Mouse (Mus musculus): Measurements from ENCODE around the gene Trim11. TPM values are rescaled to one million over a fixed set of nuclear protein-coding genes. Genes with fewer than 3 reads are reported as not detected.

Gene Trim11
- polyA plus RNA-seq, 1 experiment: not detected

DNA sequence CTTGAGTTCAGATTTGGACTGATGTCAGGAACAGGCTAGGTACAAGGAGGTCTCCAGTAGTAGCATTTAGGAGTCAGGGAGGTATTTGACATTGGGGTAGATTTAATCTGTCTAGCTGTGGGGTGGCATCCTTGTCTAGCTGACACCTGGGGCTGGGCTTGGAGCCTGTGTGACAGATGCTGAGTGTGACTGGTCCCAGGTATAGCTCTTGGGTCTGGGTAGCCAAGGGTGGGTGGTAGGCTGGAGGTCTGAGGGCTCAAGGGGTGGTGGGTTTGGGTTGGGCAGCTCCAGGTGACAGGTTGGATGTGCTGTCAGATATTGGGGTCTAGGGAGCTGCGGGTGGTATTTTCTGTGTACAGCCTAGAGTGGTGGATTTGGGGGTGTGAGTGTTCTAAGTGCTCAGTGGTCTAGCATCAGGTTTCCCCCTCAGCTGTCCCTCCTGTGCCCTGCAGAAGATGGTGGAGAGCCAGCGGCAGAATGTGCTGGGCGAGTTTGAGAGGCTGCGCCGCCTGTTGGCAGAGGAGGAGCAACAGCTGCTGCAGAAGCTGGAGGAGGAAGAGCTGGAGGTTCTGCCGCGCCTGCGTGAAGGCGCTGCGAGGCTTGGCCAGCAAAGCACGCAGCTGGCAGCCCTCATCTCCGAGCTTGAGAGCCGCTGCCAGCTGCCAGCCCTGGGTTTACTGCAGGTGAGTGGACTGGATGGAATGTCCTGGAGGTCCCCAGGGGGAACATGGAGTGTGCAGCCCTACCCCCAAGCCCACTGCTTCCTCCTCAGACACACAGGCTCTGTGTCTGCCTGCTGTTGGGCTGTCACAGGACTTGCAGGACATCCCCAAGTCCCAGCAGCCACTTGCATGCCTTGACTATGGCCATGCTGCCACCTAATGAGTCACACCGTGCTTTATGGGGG lies 3.9 kb downstream of the Trim11 start:
- no peak for TF ChIP-seq CTCF (IDR thresholded peaks at IDR 0.05; ENCODE audit: insufficient read depth, low read depth, low read length)
- TF ChIP-seq POLR2A (IDR thresholded peaks at IDR 0.05; ENCODE audit: insufficient read depth, low read depth, low read length): no peak
- no peak overlapping the region for H3K4me3 ChIP-seq (ENCODE audit: insufficient read depth, low read depth, low read length)
- H3K27ac ChIP-seq (ENCODE audit: insufficient read depth, low read depth, low read length): peak overlapping the region; percentile 29
- WGBS: 18% methylated on average over 14 of the region's 14 CpGs
- H3K4me1 ChIP-seq (ENCODE audit: control insufficient read depth, insufficient read depth, low read length): peaks cover 46% of the 10 kb centered on the region

DNA sequence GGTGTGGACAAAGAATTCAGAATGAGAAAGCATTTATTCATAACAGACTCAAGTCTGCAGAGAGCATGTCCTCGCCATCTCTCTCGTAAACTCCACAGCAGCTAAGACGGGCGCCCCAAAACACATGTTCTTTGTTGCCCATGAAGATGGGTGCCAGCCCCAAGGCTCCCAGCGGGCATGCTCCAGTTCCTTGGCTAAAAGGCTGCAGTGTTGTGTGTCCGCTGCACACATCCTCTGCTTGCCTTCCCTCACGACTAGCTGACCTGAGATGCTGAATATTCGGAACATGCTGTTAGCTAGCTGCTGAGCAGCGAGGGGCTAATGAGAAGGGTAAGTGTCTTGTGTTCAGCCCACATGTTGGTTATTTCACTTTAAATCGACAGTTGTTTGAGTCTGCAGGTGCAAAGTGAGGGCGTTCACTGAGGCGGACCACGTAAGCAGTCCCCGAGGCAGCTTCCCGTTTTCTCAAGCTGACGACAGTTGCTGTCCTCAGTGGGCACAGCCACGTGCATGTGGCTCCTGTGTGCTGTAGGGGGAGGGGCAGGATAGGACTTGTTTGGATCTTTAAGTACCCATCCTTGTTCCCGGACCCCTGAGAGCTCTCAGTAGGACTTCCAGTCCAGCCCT lies 4.7 kb downstream of the Trim11 start:
- Histone ChIP-seq H3K4me1 (ENCODE audit: control insufficient read depth, insufficient read depth, low read length) (peaks cover 40% of the 10 kb centered on the region), H3K4me3 (ENCODE audit: insufficient read depth, low read depth, low read length) (no peak overlapping the region), H3K27ac (ENCODE audit: insufficient read depth, low read depth, low read length) (peak overlapping the region; percentile 13)
- TF ChIP-seq POLR2A (IDR thresholded peaks at IDR 0.05; ENCODE audit: insufficient read depth, low read depth, low read length): no peak
- TF ChIP-seq CTCF (IDR thresholded peaks at IDR 0.05; ENCODE audit: insufficient read depth, low read depth, low read length): no peak
- 66% methylated on average over 18 of the region's 18 CpGs for WGBS

DNA sequence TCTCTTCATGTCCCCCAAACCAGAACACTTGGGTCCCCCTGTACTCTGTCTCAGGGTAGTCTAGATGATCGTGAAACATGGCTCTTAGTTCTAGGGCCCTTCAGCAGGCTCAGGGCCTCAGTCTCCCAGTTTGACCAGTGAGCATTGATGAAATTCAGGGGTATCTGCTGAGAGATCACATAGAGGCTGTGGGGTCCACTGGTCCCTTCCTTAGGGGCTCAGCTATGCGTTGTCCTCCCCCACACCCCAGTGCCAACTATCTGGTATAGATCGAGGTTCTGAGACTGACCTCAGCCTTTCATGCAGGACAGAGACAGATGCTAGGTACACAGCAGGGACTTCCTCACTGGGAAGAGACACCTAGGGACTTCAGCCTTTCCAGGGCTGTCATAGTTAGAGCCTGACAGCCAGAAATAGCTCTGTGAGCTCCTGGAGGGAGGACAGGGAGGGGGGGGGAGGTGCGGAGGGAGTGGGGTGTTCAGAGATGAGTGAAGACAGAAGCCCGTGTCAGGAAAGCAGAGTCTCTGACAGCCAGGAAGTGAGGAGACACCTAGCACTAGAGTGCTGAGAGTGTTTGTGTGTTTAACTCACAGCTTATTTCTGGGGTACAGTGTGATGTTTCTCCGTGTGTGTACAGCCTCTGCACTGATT lies 5.9 kb downstream of the Trim11 start:
- H3K4me3 ChIP-seq (ENCODE audit: insufficient read depth, low read depth, low read length): no peak overlapping the region
- H3K4me1 ChIP-seq (ENCODE audit: control insufficient read depth, insufficient read depth, low read length): peaks cover 40% of the 10 kb centered on the region
- TF ChIP-seq CTCF (IDR thresholded peaks at IDR 0.05; ENCODE audit: insufficient read depth, low read depth, low read length): no peak
- TF ChIP-seq POLR2A (IDR thresholded peaks at IDR 0.05; ENCODE audit: insufficient read depth, low read depth, low read length): no peak
- H3K27ac ChIP-seq (ENCODE audit: insufficient read depth, low read depth, low read length): no peak overlapping the region
- 82% methylated on average over 6 of the region's 6 CpGs for WGBS

DNA sequence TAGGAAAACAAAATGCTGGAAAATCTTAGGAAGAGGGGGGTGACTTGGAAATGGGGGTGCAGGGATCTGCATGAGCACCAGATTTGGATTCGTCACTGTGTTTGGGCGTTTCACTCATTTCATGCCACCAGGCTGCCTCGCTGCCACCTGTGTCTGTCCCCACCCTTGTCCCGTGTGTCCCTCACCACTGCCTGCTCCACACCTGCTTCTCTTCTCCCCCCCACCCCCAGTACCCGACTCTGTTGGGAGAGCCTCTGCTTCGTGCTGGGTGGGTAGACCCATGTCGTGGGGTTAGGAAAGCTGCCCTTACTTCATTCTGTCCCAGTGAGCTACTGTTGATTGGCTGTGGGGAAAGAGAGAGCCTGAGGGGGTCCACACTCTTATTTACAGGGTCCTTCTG lies 6.8 kb downstream of the Trim11 start:
- TF ChIP-seq CTCF (IDR thresholded peaks at IDR 0.05; ENCODE audit: insufficient read depth, low read depth, low read length) (no peak), POLR2A (IDR thresholded peaks at IDR 0.05; ENCODE audit: insufficient read depth, low read depth, low read length) (no peak)
- H3K4me3 ChIP-seq (ENCODE audit: insufficient read depth, low read depth, low read length): no peak overlapping the region
- 91% methylated on average over 7 of the region's 7 CpGs for WGBS
- peaks cover 36% of the 10 kb centered on the region for H3K4me1 ChIP-seq (ENCODE audit: control insufficient read depth, insufficient read depth, low read length)
- no peak overlapping the region for H3K27ac ChIP-seq (ENCODE audit: insufficient read depth, low read depth, low read length)

DNA sequence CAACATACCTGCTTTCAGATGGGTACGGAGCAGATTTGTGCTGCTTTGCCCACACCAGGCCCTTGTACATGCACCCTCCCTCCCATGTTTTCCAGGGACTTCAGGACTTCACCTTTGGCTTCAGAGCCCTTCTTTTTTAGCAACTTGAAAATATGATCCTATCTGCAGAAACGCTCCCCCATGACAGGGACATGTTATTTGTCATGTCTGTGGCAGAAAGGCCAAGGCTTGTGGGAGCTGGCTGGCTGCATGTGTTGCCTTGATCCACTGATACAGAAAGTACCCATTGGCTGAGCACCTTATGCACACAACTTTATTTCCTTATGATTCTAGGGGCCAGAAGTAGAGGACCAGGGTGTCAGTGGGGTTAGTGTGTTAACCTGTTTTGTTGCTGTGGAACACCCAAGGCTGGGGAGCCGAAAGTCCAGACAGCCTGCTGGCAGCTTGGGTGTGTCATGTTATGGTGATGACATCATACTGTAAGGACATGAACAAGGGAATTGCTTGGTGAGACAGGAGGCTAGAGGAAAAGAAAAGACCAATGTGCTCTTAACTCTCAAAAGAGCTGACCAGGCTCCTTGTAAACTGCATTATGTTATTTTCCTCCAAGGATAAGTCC lies 7.5 kb downstream of the Trim11 start:
- no peak overlapping the region for H3K4me3 ChIP-seq (ENCODE audit: insufficient read depth, low read depth, low read length)
- TF ChIP-seq CTCF (IDR thresholded peaks at IDR 0.05; ENCODE audit: insufficient read depth, low read depth, low read length): no peak
- no peak for TF ChIP-seq POLR2A (IDR thresholded peaks at IDR 0.05; ENCODE audit: insufficient read depth, low read depth, low read length)
- H3K4me1 ChIP-seq (ENCODE audit: control insufficient read depth, insufficient read depth, low read length): peaks cover 28% of the 10 kb centered on the region
- H3K27ac ChIP-seq (ENCODE audit: insufficient read depth, low read depth, low read length): no peak overlapping the region
- WGBS: 85% methylated on average over 3 of the region's 3 CpGs

DNA sequence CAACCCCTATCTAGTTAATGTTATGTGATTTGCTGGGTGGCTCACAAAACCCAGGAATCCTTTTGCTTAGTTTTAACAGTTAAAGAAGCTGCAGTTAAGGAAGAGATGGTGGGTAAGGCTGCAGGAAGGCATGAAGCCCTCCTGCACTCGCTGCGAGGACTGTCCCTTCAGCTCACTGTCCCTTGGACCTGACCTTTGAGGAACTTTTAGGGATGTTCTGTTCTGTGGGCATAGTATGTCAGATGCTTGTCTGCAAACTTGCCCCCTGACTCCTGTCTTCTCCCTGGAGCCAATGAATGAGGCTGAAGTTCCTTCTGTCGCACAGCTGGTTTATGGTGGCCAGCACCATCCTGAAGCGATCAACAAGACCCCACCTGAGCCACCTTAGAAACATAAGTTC lies 11.3 kb downstream of the Trim11 start:
- WGBS: 97% methylated on average over 4 of the region's 4 CpGs

DNA sequence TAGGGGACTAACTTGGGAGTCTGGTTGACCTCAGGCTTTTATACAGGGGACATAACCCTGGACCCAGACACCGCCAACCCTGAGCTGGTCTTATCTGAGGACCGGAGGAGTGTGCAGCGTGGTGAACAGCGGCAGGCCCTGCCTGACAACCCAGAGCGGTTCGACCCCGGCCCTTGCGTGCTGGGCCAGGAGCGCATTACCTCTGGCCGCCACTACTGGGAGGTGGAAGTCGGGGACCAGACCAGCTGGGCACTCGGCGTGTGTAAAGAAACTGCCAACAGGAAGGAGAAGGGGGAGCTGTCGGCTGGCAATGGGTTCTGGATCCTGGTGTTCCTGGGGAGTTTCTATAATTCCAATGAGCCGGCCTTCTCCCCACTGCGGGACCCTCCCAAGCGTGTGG lies 12.2 kb downstream of the Trim11 start:
- Histone ChIP-seq H3K27ac (ENCODE audit: insufficient read depth, low read depth, low read length) (no peak overlapping the region), H3K4me3 (ENCODE audit: insufficient read depth, low read depth, low read length) (no peak overlapping the region), H3K4me1 (ENCODE audit: control insufficient read depth, insufficient read depth, low read length) (peaks cover 17% of the 10 kb centered on the region)
- whole genome bisulfite sequencing: 85% methylated on average over 17 of the region's 17 CpGs
- no peak for TF ChIP-seq CTCF (IDR thresholded peaks at IDR 0.05; ENCODE audit: insufficient read depth, low read depth, low read length)
- TF ChIP-seq POLR2A (IDR thresholded peaks at IDR 0.05; ENCODE audit: insufficient read depth, low read depth, low read length): no peak

More for the DNA sequence above, 11.3 kb downstream of the Trim11 start:
- H3K4me1 ChIP-seq (ENCODE audit: control insufficient read depth, insufficient read depth, low read length): peaks cover 12% of the 10 kb centered on the region
- H3K4me3 ChIP-seq (ENCODE audit: insufficient read depth, low read depth, low read length): no peak overlapping the region
- no peak for TF ChIP-seq CTCF (IDR thresholded peaks at IDR 0.05; ENCODE audit: insufficient read depth, low read depth, low read length)
- TF ChIP-seq POLR2A (IDR thresholded peaks at IDR 0.05; ENCODE audit: insufficient read depth, low read depth, low read length): no peak
- no peak overlapping the region for H3K27ac ChIP-seq (ENCODE audit: insufficient read depth, low read depth, low read length)

DNA sequence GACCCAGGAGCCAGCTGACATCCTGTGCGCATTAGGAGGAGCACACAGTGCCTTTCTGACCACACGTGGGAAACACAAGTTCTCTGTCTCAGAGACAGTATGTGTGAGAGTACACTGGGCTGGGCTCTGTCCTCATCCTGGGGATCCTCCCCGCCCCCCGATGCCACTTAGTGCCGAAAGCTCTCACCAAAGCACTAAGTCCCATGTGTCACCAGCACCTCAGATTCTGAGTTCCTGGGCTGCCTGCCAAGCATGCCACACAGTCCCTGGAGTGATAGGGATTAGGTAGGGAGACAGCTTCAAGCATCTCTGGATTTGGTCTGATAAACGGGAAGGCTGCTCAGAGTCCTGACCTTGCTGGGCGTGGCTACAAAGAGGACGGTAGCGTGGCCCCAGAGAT lies 12.9 kb downstream of the Trim11 start:
- no peak overlapping the region for H3K27ac ChIP-seq (ENCODE audit: insufficient read depth, low read depth, low read length)
- peaks cover 21% of the 10 kb centered on the region for H3K4me1 ChIP-seq (ENCODE audit: control insufficient read depth, insufficient read depth, low read length)
- H3K4me3 ChIP-seq (ENCODE audit: insufficient read depth, low read depth, low read length): no peak overlapping the region
- WGBS: 83% methylated on average over 9 of the region's 9 CpGs
- TF ChIP-seq CTCF (IDR thresholded peaks at IDR 0.05; ENCODE audit: insufficient read depth, low read depth, low read length): no peak
- TF ChIP-seq POLR2A (IDR thresholded peaks at IDR 0.05; ENCODE audit: insufficient read depth, low read depth, low read length): no peak

Measured in olfactory bulb, adult 2 months (tissue).